Mouse (Mus musculus) liver, embryonic 11.5 days (tissue): ENCODE data around the gene Olfr267. TPM values are rescaled to one million over a fixed set of nuclear protein-coding genes. Genes with fewer than 3 reads are reported as not detected.

Experiments used
- ATAC-seq: fragments of 200-750 bp; cut with Nextera tagmentation; replicated peaks from 2 replicates; pipeline ENCODE4 v1.8.0; 2017; ENCODE audit warnings: moderate number of reproducible peaks, mild to moderate bottlenecking, moderate TSS enrichment, moderate library complexity; ENCODE audit not compliant: low FRiP score
- DNase-seq: peaks from one replicate; pipeline ENCODE4 v3.0.0-alpha.2; 2017; ENCODE audit warnings: low spot score
- H3K27ac ChIP-seq: fragments of 300-500 bp; sonication (generic); 2 replicates; pipeline ENCODE4 v1.5.1; 2014; ENCODE audit warnings: mild to moderate bottlenecking, low read depth, low read length, control low read depth
- H3K27me3 ChIP-seq: fragments of 300-500 bp; sonication (generic); replicated peaks from 2 replicates; pipeline ENCODE4 v1.6.1; 2014; ENCODE audit warnings: low read length, mixed read lengths; ENCODE audit not compliant: control insufficient read depth, insufficient read depth
- H3K36me3 ChIP-seq: fragments of 300-500 bp; sonication (generic); 2 replicates; pipeline ENCODE4 v1.6.1; 2014; ENCODE audit warnings: mild to moderate bottlenecking, low read length, moderate library complexity, mixed read lengths; ENCODE audit not compliant: control insufficient read depth, insufficient read depth
- H3K4me1 ChIP-seq: fragments of 300-500 bp; sonication (generic); replicated peaks from 2 replicates; pipeline ENCODE4 v1.6.1; 2014; ENCODE audit warnings: low read length, mixed read lengths; ENCODE audit not compliant: control insufficient read depth, insufficient read depth
- H3K4me2 ChIP-seq: fragments of 300-500 bp; sonication (generic); 2 replicates; pipeline ENCODE4 v1.6.1; 2014; ENCODE audit warnings: mild to moderate bottlenecking, control low read depth, moderate library complexity
- H3K4me3 ChIP-seq: fragments of 300-500 bp; sonication (generic); 2 replicates; pipeline ENCODE4 v1.5.1; 2014; ENCODE audit warnings: low read depth, low read length, control low read depth
- H3K9ac ChIP-seq: fragments of 300-500 bp; sonication (generic); 2 replicates; pipeline ENCODE4 v1.6.1; 2014; ENCODE audit warnings: low read depth, low read length, control low read depth
- H3K9me3 ChIP-seq: fragments of 300-500 bp; sonication (generic); 2 replicates; pipeline ENCODE4 v1.6.1; 2016; ENCODE audit warnings: low read length, inconsistent platforms, mixed read lengths; ENCODE audit not compliant: control insufficient read depth
- WGBS: fragments of 180-500 bp; shearing (Covaris S2); extraction: QIAGEN DNeasy Blood & Tissue Kit; methylation state at CpG from one replicate; pipeline ENCODE4 v1.1.7; 2014; 5-methylcytosine and 5-hydroxymethylcytosine counted together
- polyA plus RNA-seq: library from polyadenylated mRNA; unstranded; fragments of >200 nt; fragmentation: Nextera tagmentation; extraction: Ambion mirVana; gene quantifications from 2 replicates; pipeline ENCODE4 v1.2.1, GENCODE M21; 2014

The Olfr267 gene
- polyA plus RNA-seq, result not detected in 2 replicates

- no peak within 1 kb of the TSS for H3K9ac ChIP-seq
- no peaks in the 10 kb centered on the region for H3K9me3 ChIP-seq
- H3K27ac ChIP-seq, result no peak within 1 kb of the TSS
- H3K36me3 ChIP-seq, result no peaks in the 10 kb centered on the region
- no peak for DNase-seq
- no peak for ATAC-seq
- no peak within 1 kb of the TSS for H3K4me2 ChIP-seq
- H3K4me1 ChIP-seq, result no peaks in the 10 kb centered on the region
- no peaks in the 10 kb centered on the region for H3K27me3 ChIP-seq
- H3K4me3 ChIP-seq, result no peak within 1 kb of the TSS
Observed at GRCm38 (mm10) chr4:58787616-58788015, at the start of gene Olfr267. Olfr267 (minus strand) TSS chr4:58787716.

GRCm38 (mm10) chr4:58832908-58833307, 45.4 kb upstream of the Olfr267 start:
- no peaks in the 10 kb centered on the region for H3K4me1 ChIP-seq
- H3K9ac ChIP-seq, result no peak overlapping the region
- ATAC-seq (0 out of 2 replicates have a peak, but pooled peaks have one; percentile 39), DNase-seq (no peak)
- H3K9me3 ChIP-seq, result no peaks in the 10 kb centered on the region
- H3K27me3 ChIP-seq, result no peaks in the 10 kb centered on the region
- peaks cover 5% of the 10 kb centered on the region; the same call in 1 of the 2 replicates for H3K36me3 ChIP-seq
- H3K4me3 ChIP-seq, result no peak overlapping the region
- no peak overlapping the region for H3K27ac ChIP-seq
- no peak overlapping the region for H3K4me2 ChIP-seq
- WGBS, result 37% methylated on average over 3 of the region's 3 CpGs

- Histone ChIP-seq H3K27ac (no peak overlapping the region), H3K4me1 (no peaks in the 10 kb centered on the region), H3K4me3 (no peak overlapping the region), H3K9ac (no peak overlapping the region), H3K27me3 (no peaks in the 10 kb centered on the region), H3K4me2 (no peak overlapping the region), H3K9me3 (no peaks in the 10 kb centered on the region), H3K36me3 (peaks cover 11% of the 10 kb centered on the region; the same call in 1 of the 2 replicates)
- WGBS, result 93% methylated on average over 4 of the region's 4 CpGs
- ATAC-seq, result no peak
- DNase-seq, result no peak
Observed at GRCm38 (mm10) chr4:58825921-58826320, 38.4 kb upstream of the Olfr267 start.

DNA sequence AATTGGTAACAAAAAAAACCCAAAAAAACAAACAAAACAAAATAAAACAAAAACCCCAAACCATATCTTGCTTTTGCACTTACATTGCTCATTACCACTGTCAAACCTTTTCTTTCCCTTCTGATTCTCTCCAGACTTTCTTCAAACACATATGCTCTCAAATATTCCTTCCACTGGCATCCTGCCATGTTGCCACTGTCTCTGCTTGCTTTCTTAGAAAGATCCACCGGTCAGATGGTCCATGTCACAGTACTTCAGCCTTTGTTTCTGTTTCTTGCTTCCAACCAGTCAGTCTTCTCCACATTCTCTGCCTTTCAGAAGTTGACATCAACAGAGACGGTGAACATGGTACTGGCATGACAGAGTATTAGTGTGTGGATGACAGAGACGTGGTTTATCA, 857 bp downstream of the Olfr267 start:
- H3K9me3 ChIP-seq, result no peaks in the 10 kb centered on the region
- ATAC-seq (no peak), DNase-seq (no peak)
- no peaks in the 10 kb centered on the region for H3K4me1 ChIP-seq
- H3K4me3 ChIP-seq, result no peak overlapping the region
- no peaks in the 10 kb centered on the region for H3K36me3 ChIP-seq
- no peak overlapping the region for H3K27ac ChIP-seq
- H3K9ac ChIP-seq, result no peak overlapping the region
- no peaks in the 10 kb centered on the region for H3K27me3 ChIP-seq
- WGBS, result 63% methylated on average over 3 of the region's 3 CpGs
- H3K4me2 ChIP-seq, result no peak overlapping the region

- H3K27me3 ChIP-seq, result no peaks in the 10 kb centered on the region
- H3K36me3 ChIP-seq, result no peaks in the 10 kb centered on the region
- 81% methylated on average over 3 of the region's 3 CpGs for WGBS
- H3K9ac ChIP-seq, result no peak overlapping the region
- DNase-seq, result no peak
- H3K27ac ChIP-seq, result no peak overlapping the region
- ATAC-seq, result no peak
- H3K4me2 ChIP-seq, result no peak overlapping the region
- H3K9me3 ChIP-seq, result no peaks in the 10 kb centered on the region
- H3K4me3 ChIP-seq, result no peak overlapping the region
- no peaks in the 10 kb centered on the region for H3K4me1 ChIP-seq
Observed at GRCm38 (mm10) chr4:58763417-58763816, 24.1 kb downstream of the Olfr267 start.

DNA sequence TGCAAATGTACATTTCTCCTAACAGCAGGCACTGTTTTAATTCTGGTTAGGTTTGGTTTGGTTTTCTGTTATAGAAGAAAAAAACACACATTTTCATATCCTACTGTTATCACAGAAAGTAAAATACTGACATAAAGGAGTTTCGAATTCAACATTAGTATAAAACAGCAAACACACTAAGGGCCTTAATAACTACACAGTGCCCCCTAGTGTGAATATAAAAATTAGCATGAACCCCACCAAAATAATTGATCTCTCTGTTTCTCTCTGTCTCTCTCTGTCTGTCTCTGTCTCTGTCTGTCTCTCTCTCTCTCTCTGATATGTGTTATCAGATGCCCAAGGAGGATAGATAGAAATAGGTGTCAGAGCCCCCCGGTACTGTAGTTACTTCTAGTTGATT, 38.0 kb downstream of the Olfr267 start:
- no peaks in the 10 kb centered on the region for H3K27me3 ChIP-seq
- no peaks in the 10 kb centered on the region for H3K4me1 ChIP-seq
- ATAC-seq, result no peak
- 52% methylated on average over 2 of the region's 2 CpGs for WGBS
- no peak overlapping the region for H3K9ac ChIP-seq
- no peak overlapping the region for H3K27ac ChIP-seq
- H3K4me3 ChIP-seq, result no peak overlapping the region
- no peaks in the 10 kb centered on the region for H3K36me3 ChIP-seq
- no peaks in the 10 kb centered on the region for H3K9me3 ChIP-seq
- no peak for DNase-seq
- no peak overlapping the region for H3K4me2 ChIP-seq

- no peaks in the 10 kb centered on the region for H3K27me3 ChIP-seq
- DNase-seq, result no peak
- H3K36me3 ChIP-seq, result no peaks in the 10 kb centered on the region
- ATAC-seq, result no peak
- H3K9me3 ChIP-seq, result no peaks in the 10 kb centered on the region
- no peak overlapping the region for H3K4me3 ChIP-seq
- H3K9ac ChIP-seq, result no peak overlapping the region
- no peak overlapping the region for H3K27ac ChIP-seq
- 59% methylated on average over 10 of the region's 10 CpGs for WGBS
- no peaks in the 10 kb centered on the region for H3K4me1 ChIP-seq
- H3K4me2 ChIP-seq, result no peak overlapping the region
Observed at GRCm38 (mm10) chr4:58749101-58749500, 38.4 kb downstream of the Olfr267 start.

- no peaks in the 10 kb centered on the region for H3K4me1 ChIP-seq
- no peak overlapping the region for H3K4me3 ChIP-seq
- no peak for ATAC-seq
- H3K9me3 ChIP-seq, result no peaks in the 10 kb centered on the region
- H3K27me3 ChIP-seq, result no peaks in the 10 kb centered on the region
- no peak overlapping the region for H3K4me2 ChIP-seq
- H3K9ac ChIP-seq, result no peak overlapping the region
- H3K36me3 ChIP-seq, result no peaks in the 10 kb centered on the region
- whole genome bisulfite sequencing, result 70% methylated on average over 7 of the region's 7 CpGs
- DNase-seq, result no peak
- H3K27ac ChIP-seq, result no peak overlapping the region
Observed at GRCm38 (mm10) chr4:58745583-58746222, 41.8 kb downstream of the Olfr267 start.

- Histone ChIP-seq H3K9ac (no peak overlapping the region), H3K4me3 (no peak overlapping the region), H3K27ac (no peak overlapping the region), H3K27me3 (no peaks in the 10 kb centered on the region), H3K4me2 (no peak overlapping the region), H3K36me3 (no peaks in the 10 kb centered on the region), H3K4me1 (no peaks in the 10 kb centered on the region), H3K9me3 (no peaks in the 10 kb centered on the region)
- ATAC-seq (no peak), DNase-seq (no peak)
- 80% methylated on average over 18 of the region's 18 CpGs for WGBS
Observed at GRCm38 (mm10) chr4:58736867-58737633, 50.5 kb downstream of the Olfr267 start.
